Mouse (Mus musculus): Measurements from ENCODE around the gene Insm2. TPM values are rescaled to one million over a fixed set of nuclear protein-coding genes. Genes with fewer than 3 reads are reported as not detected.

Insm2 gene
- polyA plus RNA-seq, 1 experiment = not detected

DNA sequence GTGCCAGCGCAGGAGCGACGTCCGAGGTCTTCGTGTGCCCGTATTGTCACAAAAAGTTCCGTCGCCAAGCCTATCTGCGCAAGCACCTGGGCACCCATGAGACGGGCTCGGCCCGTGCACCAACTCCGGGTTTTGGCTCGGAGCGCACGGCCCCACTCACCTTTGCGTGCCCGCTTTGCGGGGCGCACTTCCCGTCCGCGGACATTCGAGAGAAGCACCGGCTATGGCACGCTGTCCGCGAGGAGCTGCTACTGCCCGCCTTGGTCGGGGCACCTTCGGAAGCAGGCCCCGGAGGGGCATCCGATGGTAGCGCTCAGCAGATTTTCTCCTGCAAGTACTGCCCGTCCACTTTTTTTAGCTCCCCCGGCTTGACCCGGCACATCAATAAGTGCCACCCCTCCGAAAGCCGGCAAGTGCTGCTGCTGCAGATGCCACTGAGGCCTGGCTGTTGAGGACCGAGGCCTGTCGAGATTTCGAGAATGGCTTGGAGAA lies 1.3 kb downstream of the Insm2 start:
- Histone ChIP-seq H3K36me3 (ENCODE audit: control insufficient read depth, insufficient read depth, low read length) (peaks cover 5% of the 10 kb centered on the region), H3K4me3 (ENCODE audit: extremely low read depth, insufficient read depth, insufficient read length) (no peak overlapping the region), H3K4me1 (ENCODE audit: control insufficient read depth, insufficient read depth, insufficient read length) (peaks cover 14% of the 10 kb centered on the region; the same call in 1 of the 2 replicates), H3K27me3 (ENCODE audit: control insufficient read depth, insufficient read depth, low read length) (peaks cover 18% of the 10 kb centered on the region), H3K27ac (ENCODE audit: insufficient read depth, low read length) (no peak overlapping the region)
- no peak for TF ChIP-seq POLR2A (IDR thresholded peaks at IDR 0.05; ENCODE audit: low read depth, low read length)
- TF ChIP-seq CTCF (IDR thresholded peaks at IDR 0.05; ENCODE audit: extremely low read depth, insufficient read depth, insufficient read length, insufficient replicate concordance) = no peak
- DNase-seq (ENCODE audit: low read depth in 1 of 2, low spot score in 2 of 2) = no peak
- 12% methylated on average over 42 of the region's 42 CpGs for WGBS

DNA sequence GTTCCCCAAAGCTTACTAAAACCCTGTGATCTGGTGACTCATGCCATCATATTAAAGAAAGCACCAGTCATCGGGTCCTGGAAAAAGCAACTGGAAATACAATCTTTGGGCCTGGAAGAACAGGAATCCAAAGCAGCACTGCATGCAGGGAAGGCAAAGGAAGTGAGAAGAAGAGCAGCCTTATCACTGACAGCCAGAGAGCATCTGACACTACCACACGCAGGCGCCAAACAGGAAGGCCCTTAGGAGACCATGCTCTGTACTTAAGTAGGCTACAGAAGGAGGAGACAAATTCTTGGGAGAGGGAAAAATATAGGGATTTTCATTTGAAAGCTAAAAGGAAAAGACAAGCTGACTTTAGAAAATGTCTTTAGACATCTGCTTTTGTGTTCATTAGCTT lies 5.2 kb downstream of the Insm2 start:
- no peak for TF ChIP-seq POLR2A (IDR thresholded peaks at IDR 0.05; ENCODE audit: low read depth, low read length)
- no peak for TF ChIP-seq CTCF (IDR thresholded peaks at IDR 0.05; ENCODE audit: extremely low read depth, insufficient read depth, insufficient read length, insufficient replicate concordance)
- Histone ChIP-seq H3K4me3 (ENCODE audit: extremely low read depth, insufficient read depth, insufficient read length) (no peak overlapping the region), H3K27me3 (ENCODE audit: control insufficient read depth, insufficient read depth, low read length) (peaks cover 12% of the 10 kb centered on the region), H3K27ac (ENCODE audit: insufficient read depth, low read length) (no peak overlapping the region), H3K36me3 (ENCODE audit: control insufficient read depth, insufficient read depth, low read length) (peaks cover 5% of the 10 kb centered on the region), H3K4me1 (ENCODE audit: control insufficient read depth, insufficient read depth, insufficient read length) (peaks cover 9% of the 10 kb centered on the region; the same call in 1 of the 2 replicates)
- no peak for DNase-seq (ENCODE audit: low read depth in 1 of 2, low spot score in 2 of 2)
- 88% methylated on average over 3 of the region's 3 CpGs for WGBS

DNA sequence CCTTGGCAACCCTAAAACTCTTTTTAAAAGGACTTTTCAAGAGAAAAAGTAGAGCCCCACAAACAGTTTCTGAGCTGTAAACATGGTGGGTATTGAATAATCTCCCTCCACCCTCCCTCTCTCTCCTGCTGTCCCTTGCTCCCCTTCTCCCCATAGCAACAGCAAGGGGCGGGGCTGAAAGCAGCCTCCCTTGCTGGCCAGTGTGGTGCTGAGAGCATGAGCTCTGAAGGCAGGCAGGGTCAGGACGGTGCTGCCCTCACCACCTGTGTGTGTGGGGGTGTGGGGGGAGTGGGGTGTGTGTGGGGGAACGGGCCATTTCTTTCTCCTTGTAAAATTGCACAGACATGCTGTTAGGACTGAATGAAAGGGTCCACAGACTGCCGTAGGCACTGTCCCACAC lies 8.7 kb downstream of the Insm2 start:
- H3K27me3 ChIP-seq (ENCODE audit: control insufficient read depth, insufficient read depth, low read length) = no peaks in the 10 kb centered on the region
- H3K27ac ChIP-seq (ENCODE audit: insufficient read depth, low read length) = no peak overlapping the region
- H3K4me1 ChIP-seq (ENCODE audit: control insufficient read depth, insufficient read depth, insufficient read length) = no peaks in the 10 kb centered on the region
- H3K36me3 ChIP-seq (ENCODE audit: control insufficient read depth, insufficient read depth, low read length) = peaks cover 5% of the 10 kb centered on the region
- WGBS = 82% methylated on average over 4 of the region's 4 CpGs
- DNase-seq (ENCODE audit: low read depth in 1 of 2, low spot score in 2 of 2) = no peak
- TF ChIP-seq POLR2A (IDR thresholded peaks at IDR 0.05; ENCODE audit: low read depth, low read length) (no peak), CTCF (IDR thresholded peaks at IDR 0.05; ENCODE audit: extremely low read depth, insufficient read depth, insufficient read length, insufficient replicate concordance) (no peak)
- no peak overlapping the region for H3K4me3 ChIP-seq (ENCODE audit: extremely low read depth, insufficient read depth, insufficient read length)

DNA sequence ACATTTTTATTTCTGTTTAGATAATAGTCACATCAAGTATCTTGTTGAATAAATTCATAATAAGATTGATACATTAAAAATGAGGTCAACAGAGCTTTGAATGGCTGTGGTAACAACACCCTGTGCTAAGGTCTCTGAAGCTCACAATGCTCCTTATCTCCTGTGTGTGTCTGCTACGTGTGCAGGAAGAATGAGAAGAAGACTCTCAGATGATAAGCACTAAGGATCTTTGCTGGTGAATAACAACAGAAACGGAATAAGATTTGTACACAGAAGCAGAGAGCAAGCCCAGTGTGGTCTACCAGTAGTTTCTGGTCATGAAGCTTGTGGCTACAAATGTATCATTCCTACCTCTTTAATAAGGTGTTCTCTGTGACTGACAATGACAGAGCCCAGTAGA lies 11.6 kb downstream of the Insm2 start:
- Histone ChIP-seq H3K4me1 (ENCODE audit: control insufficient read depth, insufficient read depth, insufficient read length) (no peaks in the 10 kb centered on the region), H3K4me3 (ENCODE audit: extremely low read depth, insufficient read depth, insufficient read length) (no peak overlapping the region), H3K27ac (ENCODE audit: insufficient read depth, low read length) (no peak overlapping the region), H3K36me3 (ENCODE audit: control insufficient read depth, insufficient read depth, low read length) (no peaks in the 10 kb centered on the region; the same call in 1 of the 2 replicates), H3K27me3 (ENCODE audit: control insufficient read depth, insufficient read depth, low read length) (no peaks in the 10 kb centered on the region)
- DNase-seq (ENCODE audit: low read depth in 1 of 2, low spot score in 2 of 2) = no peak
- 81% methylated on average over 2 of the region's 2 CpGs for WGBS
- no peak for TF ChIP-seq POLR2A (IDR thresholded peaks at IDR 0.05; ENCODE audit: low read depth, low read length)

- Histone ChIP-seq H3K36me3 (ENCODE audit: control insufficient read depth, insufficient read depth, low read length) (no peaks in the 10 kb centered on the region; the same call in 1 of the 2 replicates), H3K27me3 (ENCODE audit: control insufficient read depth, insufficient read depth, low read length) (no peaks in the 10 kb centered on the region), H3K27ac (ENCODE audit: insufficient read depth, low read length) (no peak overlapping the region), H3K4me1 (ENCODE audit: control insufficient read depth, insufficient read depth, insufficient read length) (no peaks in the 10 kb centered on the region), H3K4me3 (ENCODE audit: extremely low read depth, insufficient read depth, insufficient read length) (no peak overlapping the region)
- TF ChIP-seq POLR2A (IDR thresholded peaks at IDR 0.05; ENCODE audit: low read depth, low read length) (no peak), CTCF (IDR thresholded peaks at IDR 0.05; ENCODE audit: extremely low read depth, insufficient read depth, insufficient read length, insufficient replicate concordance) (no peak)
- 93% methylated on average over 2 of the region's 2 CpGs for WGBS
- DNase-seq (ENCODE audit: low read depth in 1 of 2, low spot score in 2 of 2) = no peak
These were observed 21.1 kb downstream of the Insm2 start for GRCm38 (mm10) chr12:55620321-55620720.

- Histone ChIP-seq H3K27me3 (ENCODE audit: control insufficient read depth, insufficient read depth, low read length) (no peaks in the 10 kb centered on the region), H3K36me3 (ENCODE audit: control insufficient read depth, insufficient read depth, low read length) (no peaks in the 10 kb centered on the region), H3K4me3 (ENCODE audit: extremely low read depth, insufficient read depth, insufficient read length) (no peak overlapping the region), H3K4me1 (ENCODE audit: control insufficient read depth, insufficient read depth, insufficient read length) (no peaks in the 10 kb centered on the region), H3K27ac (ENCODE audit: insufficient read depth, low read length) (no peak overlapping the region)
- no peak for DNase-seq (ENCODE audit: low read depth in 1 of 2, low spot score in 2 of 2)
- TF ChIP-seq CTCF (IDR thresholded peaks at IDR 0.05; ENCODE audit: extremely low read depth, insufficient read depth, insufficient read length, insufficient replicate concordance) (no peak), POLR2A (IDR thresholded peaks at IDR 0.05; ENCODE audit: low read depth, low read length) (no peak)
- 85% methylated on average over 3 of the region's 3 CpGs for WGBS
These were observed 23.5 kb downstream of the Insm2 start for GRCm38 (mm10) chr12:55622615-55623245.

- H3K4me1 ChIP-seq (ENCODE audit: control insufficient read depth, insufficient read depth, insufficient read length) = no peaks in the 10 kb centered on the region
- no peaks in the 10 kb centered on the region for H3K27me3 ChIP-seq (ENCODE audit: control insufficient read depth, insufficient read depth, low read length)
- WGBS = 84% methylated on average over 5 of the region's 5 CpGs
- no peak for DNase-seq (ENCODE audit: low read depth in 1 of 2, low spot score in 2 of 2)
- TF ChIP-seq POLR2A (IDR thresholded peaks at IDR 0.05; ENCODE audit: low read depth, low read length) = no peak
- no peak for TF ChIP-seq CTCF (IDR thresholded peaks at IDR 0.05; ENCODE audit: extremely low read depth, insufficient read depth, insufficient read length, insufficient replicate concordance)
- no peaks in the 10 kb centered on the region for H3K36me3 ChIP-seq (ENCODE audit: control insufficient read depth, insufficient read depth, low read length)
- no peak overlapping the region for H3K4me3 ChIP-seq (ENCODE audit: extremely low read depth, insufficient read depth, insufficient read length)
- no peak overlapping the region for H3K27ac ChIP-seq (ENCODE audit: insufficient read depth, low read length)
These were observed 24.0 kb downstream of the Insm2 start for GRCm38 (mm10) chr12:55623254-55623653.

Measured in spleen, adult 2 months (tissue).